Mouse (Mus musculus): ENCODE measurements around the gene Slc35e2.
"Not testable (repeated sequence)": the region's sequence is repeated elsewhere in the genome, so short reads cannot be mapped to it uniquely, and the experiment has no call there.

Gene Slc35e2

DNA sequence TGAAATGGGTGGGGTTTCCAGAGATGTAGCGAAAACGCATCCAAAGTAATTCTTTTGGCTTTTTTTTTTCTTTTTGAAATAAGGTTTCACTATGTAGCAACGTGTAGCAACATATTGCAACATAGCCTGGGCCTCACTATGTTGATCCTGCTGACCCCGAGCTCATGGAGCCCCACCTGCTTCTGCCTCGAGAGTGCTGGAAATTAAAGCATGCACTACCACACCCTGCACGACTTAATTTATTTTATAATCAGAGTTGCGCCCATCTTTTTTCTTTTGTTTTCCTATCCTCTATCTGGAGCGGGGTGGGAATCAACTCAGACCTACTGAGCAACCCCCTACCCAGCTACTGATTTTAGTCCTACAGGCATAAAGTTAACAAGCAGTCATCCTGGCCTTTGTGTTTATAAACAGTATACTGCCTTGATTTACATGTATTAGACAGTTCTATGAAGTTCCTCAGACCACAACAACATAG lies 68.4 kb downstream of the Slc35e2 start:
- DNase-seq (ENCODE audit: low read depth, low spot score): no peak

DNA sequence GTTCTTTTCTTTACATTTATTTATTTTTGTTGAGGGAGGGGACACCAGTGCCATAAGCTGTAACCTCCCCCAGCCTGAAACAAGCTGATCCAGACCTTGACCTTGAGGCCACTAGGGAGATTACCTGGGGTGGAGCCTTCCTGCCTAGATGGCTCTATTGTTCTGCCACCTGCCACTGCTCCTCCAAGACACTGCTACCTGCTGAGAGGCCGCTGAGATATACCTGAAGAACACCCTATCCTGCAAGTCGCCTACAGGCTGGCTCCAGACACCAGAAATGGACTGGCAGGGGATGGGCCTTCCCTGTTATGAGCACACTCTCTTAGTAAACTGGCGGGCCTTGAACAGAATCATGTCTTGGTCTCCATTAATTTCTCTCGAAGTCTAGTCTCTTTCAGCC lies 69.0 kb downstream of the Slc35e2 start:
- DNase-seq (ENCODE audit: low read depth, low spot score): not testable (repeated sequence)

DNA sequence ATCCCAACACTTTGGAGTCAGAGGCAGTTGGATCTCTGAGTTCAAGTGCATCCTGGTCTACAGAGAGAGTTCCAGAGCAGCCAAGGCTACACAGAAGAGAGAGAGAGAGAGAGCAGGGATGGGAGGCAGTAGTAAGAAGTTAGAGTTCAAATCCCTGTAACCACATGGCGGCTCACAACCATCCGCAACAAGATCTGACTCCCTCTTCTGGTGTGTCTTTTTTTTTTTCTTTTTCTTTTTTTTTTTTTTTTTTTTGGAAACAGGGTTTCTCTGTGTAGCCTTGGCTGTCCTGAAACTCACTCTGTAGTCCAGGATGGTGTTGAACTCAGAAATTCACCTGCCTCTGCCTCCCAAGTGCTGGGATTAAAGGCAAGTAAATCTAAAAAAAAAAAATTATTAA lies 70.9 kb downstream of the Slc35e2 start:
- no peak for DNase-seq (ENCODE audit: low read depth, low spot score)

Measured in retina, adult 2 months (tissue).